Mouse (Mus musculus): ENCODE data around the gene Tppp3.

The Tppp3 gene

GRCm38 (mm10) chr8:105431743-105432515, 39.4 kb downstream of the Tppp3 start:
- DNase-seq: no peak

DNA sequence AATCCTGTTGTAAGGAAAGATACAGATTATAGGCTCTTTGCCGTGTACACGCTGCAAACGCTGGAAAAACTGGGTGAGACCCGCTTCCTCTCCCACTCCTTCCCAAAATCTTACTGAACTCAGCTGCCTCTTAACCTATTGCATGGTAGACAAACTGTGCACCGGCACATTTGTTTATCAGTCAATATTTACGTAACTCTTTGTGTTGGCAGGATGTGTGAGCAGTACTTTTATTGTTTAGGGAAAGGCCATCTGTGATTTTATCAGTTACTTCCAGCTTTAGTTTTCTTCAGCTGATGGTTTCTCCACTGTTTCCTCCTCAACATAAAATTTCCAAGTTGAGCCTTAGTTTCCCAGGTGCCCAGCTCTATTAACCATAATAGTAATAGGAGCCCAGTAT, 44.4 kb downstream of the Tppp3 start:
- no peak for DNase-seq

GRCm38 (mm10) chr8:105422006-105422405, 49.3 kb downstream of the Tppp3 start:
- peak in 1 of 2 experiments; percentile 53 for DNase-seq

- DNase-seq: no peak
Observed at GRCm38 (mm10) chr8:105419800-105420199, 51.5 kb downstream of the Tppp3 start.

DNA sequence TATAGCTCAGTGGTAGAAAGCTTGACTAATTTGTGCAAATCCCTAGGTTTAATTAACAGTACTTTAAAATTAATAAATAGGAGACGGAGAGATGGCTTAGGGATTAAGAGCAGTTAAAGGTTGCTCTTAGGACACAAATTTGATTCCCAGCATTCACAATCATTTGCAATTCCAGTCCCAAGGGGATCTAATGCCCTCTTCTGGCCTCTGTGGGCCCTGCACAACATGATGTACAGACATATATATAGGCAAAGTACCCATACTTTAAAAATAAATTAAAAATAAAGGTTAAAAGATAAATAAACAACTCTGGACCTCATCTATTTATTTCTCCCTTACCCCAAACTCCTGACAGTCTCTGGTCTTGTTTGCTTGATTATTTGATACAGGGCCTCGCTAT, 52.3 kb downstream of the Tppp3 start:
- DNase-seq: peak in 1 of 2 experiments; percentile 25

All from cerebellum, postnatal 10 days (tissue).